Mouse (Mus musculus): ENCODE results near the gene Smg1.

GRCm38 (mm10) chr7:118120654-118121053 lies 122.8 kb downstream of the Smg1 start:
- TF ChIP-seq CTCF (IDR thresholded peaks at IDR 0.05; ENCODE audit: control insufficient read depth, insufficient read depth, insufficient replicate concordance, low read depth, low read length) (no peak), POLR2A (IDR thresholded peaks at IDR 0.05; ENCODE audit: control insufficient read depth, low read depth, low read length) (no peak)

Data from testis, adult 2 months (tissue).